Mouse (Mus musculus) adrenal gland (tissue): ENCODE results near the gene Olfr993.

Experiments used
- intact Hi-C: fragments of 180-260 bp; cut with DNase I; formaldehyde crosslinking; loops from one replicate; pipeline ENCODE4 v1.15.1; 2025
- long read RNA-seq, 2 experiments: library from polyadenylated mRNA; unstranded; transcript quantifications; one replicate each; pipeline ENCODE4 v2.0.0; 2020; ENCODE audit warnings: borderline replicate concordance in 1 of 2; ENCODE audit not compliant: insufficient replicate concordance in 1 of 2

Gene Olfr993
- long read RNA-seq, experiment 1: 0 reads
- long read RNA-seq, experiment 2: 0 reads

GRCm38 (mm10) chr2:85414777-85415176, at the start of gene Olfr993:
Gene Olfr993, minus strand, starts transcription at chr2:85414877.
- intact Hi-C loops: no loop called here

GRCm38 (mm10) chr2:85443539-85443938, 28.9 kb upstream of the Olfr993 start, which contains the start of gene Olfr995:
Gene Olfr995, minus strand, starts transcription at chr2:85443639.
- intact Hi-C loops: no loop called here

- intact Hi-C loops: no loop called here
These were observed 27.9 kb upstream of the Olfr993 start for GRCm38 (mm10) chr2:85442546-85442945.

GRCm38 (mm10) chr2:85436351-85436750, 21.7 kb upstream of the Olfr993 start, which contains the start of gene Olfr994:
Gene Olfr994, minus strand, starts transcription at chr2:85436451.
- intact Hi-C loops: no loop called here

- intact Hi-C loops: no loop called here
These were observed 11.2 kb upstream of the Olfr993 start for GRCm38 (mm10) chr2:85425893-85426292.

- intact Hi-C loops: no loop called here
These were observed 5.3 kb downstream of the Olfr993 start, which contains the start of gene Olfr992 for GRCm38 (mm10) chr2:85409369-85409768. Gene Olfr992, minus strand, starts transcription at chr2:85409469.
